Mouse (Mus musculus) hindlimb bud, embryonic 11.5 days (tissue): ENCODE data around the gene Map3k13.
"Not testable (repeated sequence)": the region's sequence is repeated elsewhere in the genome, so short reads cannot be mapped to it uniquely, and the experiment has no call there.

Experiments
- DNase-seq: peaks from one replicate; pipeline ENCODE4 v3.0.0-alpha.2; 2012; ENCODE audit warnings: low read depth, low spot score; ENCODE audit errors: extremely low spot score

The Map3k13 gene

DNA sequence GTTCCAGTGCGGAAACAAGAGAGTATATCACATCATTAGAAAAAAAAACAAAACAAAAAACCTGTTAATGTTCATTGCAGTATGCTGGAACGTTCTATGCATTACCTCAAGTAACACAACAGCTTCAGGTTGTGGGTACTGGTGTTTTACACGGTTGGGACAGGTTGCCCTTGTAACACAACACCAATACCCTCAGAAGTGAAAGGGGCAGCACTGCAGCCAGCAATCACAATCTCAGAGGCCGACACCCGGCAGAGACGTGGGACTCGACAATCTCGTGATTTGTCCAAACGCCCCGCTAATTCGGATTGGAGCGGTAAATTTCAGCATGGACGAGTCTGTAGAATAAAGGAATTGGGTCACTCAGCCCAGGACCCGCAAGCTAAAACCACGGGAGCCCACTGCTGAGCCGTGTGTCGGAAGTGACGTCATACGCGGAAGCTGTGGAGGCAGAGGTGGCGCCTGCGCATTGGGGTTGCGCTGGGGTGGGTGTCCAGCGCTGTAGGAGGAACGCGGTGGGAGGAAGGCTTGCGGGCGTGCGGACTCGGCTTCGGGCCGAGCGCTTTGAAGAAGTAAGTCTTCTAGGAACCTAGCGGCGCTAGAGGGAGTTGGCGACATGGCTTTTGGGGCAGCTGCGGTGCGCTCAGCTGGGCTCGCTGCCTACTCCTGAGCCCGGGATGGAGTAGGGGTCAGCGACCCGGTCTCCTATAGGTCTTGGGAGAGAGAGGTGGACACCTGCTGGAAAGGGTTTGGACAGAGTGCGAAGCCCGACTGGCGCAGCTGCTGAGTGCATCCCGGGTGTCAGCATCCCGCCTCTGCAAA, at the start of gene Map3k13:
Map3k13 (plus strand) TSS at position 472 of the 822 bp plus-strand sequence.
- DNase-seq: peak; percentile 87

- no peak for DNase-seq
Observed at GRCm38 (mm10) chr16:21758447-21758846, 35.7 kb upstream of the Map3k13 start.

- DNase-seq: no peak
Observed at GRCm38 (mm10) chr16:21768255-21768654, 25.9 kb upstream of the Map3k13 start.

GRCm38 (mm10) chr16:21769667-21770066, 24.5 kb upstream of the Map3k13 start:
- no peak for DNase-seq

DNA sequence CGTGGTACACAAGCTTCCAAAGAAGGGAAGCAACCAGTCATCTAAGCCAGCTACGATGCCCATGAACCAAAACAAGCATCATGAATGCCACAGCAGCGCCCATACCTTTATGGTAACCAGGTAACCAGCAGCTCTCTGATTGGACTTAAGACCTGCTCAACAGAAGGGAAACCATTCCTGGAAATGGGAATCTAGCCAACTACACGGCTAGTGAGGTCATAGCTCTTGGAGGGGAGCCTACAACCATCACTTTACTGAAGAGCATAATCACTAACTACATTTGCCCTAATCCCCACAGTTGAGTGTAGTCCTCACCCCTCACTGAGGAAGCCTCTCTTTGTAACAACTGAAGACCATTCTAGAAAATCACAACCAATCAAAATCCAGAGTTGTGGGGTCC, 19.4 kb upstream of the Map3k13 start:
- DNase-seq: no peak

GRCm38 (mm10) chr16:21778293-21778866, 15.8 kb upstream of the Map3k13 start:
- DNase-seq: no peak

DNA sequence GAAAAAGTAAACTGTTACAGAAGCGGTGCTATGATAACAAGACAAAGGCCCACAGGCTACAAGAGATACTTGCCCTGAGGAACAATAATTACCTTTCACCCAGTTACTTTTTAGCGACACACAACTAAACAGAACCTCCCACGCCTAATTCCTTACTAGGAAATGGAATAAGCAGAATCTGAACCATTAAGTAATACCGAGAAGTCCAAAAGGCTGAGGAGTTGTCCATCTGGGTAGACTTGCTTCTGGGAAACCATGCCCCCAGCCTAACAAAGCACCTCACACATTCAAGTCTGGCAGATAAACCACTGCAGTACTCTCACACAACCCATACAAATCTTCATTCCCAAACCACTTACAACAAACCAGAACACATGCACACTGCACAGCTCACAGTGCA, 15.0 kb upstream of the Map3k13 start:
- DNase-seq: no peak

DNA sequence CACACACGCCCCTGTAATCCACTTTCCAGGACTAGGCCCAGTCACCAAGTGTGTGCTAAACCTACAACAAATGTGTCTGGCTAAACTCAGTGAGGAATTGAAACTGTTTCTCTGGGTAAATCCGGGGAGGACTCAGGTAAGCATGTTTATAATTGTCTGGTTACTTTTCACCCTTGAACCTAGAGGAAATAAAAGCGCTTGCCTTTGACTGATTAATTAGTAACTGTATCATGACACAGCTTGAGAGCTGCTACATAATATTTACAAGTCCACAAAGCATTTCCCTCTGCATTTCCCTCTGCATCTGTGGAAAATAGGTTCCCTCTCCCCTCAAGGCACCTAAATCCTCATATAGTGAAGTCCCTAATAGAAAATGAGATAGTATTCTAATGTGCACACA, 12.9 kb upstream of the Map3k13 start:
- no peak for DNase-seq

- DNase-seq: no peak
Observed at GRCm38 (mm10) chr16:21781895-21782294, 12.3 kb upstream of the Map3k13 start.

DNA sequence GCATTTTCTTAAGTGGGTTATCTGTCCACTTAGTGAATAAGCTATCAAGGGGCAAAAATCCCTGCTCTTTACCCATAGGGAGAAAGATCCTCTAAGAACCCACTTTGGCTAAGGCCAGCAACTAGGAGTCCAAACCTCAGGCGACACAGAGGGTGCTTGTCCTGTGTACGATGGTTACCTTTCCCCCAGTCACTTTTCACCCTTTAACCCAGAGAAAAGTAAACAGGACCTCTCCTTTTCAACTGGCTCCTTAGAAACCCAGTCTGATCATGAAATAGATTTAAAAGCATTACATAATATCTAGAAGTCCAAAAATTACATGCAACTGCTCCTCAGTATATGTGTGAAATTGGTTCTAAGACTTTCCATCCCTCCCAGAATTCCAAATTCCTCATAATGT, 11.3 kb upstream of the Map3k13 start:
- no peak for DNase-seq

GRCm38 (mm10) chr16:21785000-21785399, 9.1 kb upstream of the Map3k13 start:
- DNase-seq: no peak

DNA sequence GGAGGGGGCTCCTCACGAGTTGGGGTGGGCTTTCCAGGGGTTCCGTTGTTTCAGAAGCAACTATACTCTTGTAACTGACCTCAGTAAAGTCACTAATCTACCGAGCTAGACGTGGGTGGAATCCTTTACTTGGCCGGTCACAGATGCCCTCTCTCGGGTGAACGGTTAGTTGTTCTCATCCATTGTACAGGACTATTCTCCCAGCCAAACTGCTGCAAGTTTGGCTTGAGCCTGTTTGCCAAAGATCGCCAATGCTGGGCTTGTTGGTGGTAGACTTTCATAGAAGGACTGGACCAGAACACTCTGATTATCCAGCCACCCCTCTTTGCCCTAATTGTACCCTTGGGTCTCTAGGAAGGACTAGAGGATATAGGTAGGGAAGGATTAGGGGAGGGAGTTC, 7.8 kb upstream of the Map3k13 start:
- DNase-seq: no peak

DNA sequence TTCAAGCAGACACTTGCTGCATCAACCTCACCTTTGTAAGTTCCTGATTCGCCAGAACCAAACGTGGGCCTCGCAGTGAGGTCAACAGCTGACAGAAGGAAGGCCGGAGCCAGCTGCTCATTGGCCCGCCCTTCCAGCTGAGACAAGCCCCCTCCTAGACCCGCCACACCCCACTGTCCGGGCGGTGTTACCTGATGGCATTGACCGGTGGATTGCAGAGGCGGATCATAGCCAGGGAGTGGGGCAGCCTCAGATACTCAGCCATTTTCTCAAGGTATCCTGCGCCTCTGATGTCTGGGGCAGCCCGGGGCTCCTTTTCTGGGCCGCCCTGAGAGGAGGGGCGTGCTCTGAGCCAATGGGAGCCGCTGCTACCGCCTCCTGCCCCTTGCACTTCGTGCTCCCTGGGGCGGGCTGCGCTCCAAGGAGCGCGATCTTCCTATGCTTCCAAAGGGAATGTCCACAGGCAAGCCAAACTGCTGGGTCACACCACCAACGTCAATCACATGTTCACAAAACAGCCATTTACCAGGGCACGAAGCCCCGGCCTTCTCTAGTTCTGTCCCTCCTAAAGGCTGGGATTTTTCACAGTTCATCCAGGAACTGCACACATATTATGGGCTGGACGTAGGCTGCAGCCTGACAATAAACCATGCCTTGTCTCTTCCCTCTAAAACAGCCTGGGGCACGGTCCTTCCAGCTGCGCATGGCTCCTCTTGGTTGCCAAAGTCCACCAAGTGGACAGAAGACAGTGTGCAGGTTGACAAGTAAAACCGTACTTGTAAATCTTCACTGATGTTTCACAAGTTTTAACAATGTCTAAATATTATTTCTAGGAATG, 6.4 kb upstream of the Map3k13 start, which contains the start of gene Ehhadh:
Ehhadh (minus strand) TSS at position 292 of the 838 bp plus-strand sequence.
- DNase-seq: no peak

GRCm38 (mm10) chr16:21788581-21788980, 5.6 kb upstream of the Map3k13 start:
- no peak for DNase-seq

GRCm38 (mm10) chr16:21789180-21789579, 5.0 kb upstream of the Map3k13 start:
- DNase-seq: no peak

- DNase-seq: no peak
Observed at GRCm38 (mm10) chr16:21790469-21790868, 3.7 kb upstream of the Map3k13 start.

GRCm38 (mm10) chr16:21791779-21792178, 2.4 kb upstream of the Map3k13 start:
- DNase-seq: no peak

GRCm38 (mm10) chr16:21793080-21793810, 901 bp upstream of the Map3k13 start:
- DNase-seq: not testable (repeated sequence)

DNA sequence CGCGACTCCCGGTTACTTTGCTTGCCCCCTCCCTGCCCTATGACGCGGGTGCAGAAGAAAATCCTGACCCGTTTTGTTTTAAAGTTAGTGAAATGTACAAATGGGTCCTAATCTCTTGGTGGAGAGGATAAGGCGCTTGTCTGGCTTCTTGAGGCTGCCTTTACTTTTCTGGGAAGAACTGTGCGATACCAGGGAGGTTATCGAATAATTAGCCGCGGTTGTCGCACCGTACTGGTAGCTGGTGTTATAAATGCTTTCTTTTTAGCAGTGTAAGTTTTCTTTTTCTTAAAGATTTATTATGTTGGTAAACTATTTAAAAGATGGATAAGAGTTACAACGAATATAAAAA, 525 bp downstream of the Map3k13 start:
- no peak for DNase-seq

GRCm38 (mm10) chr16:21795071-21795470, 925 bp downstream of the Map3k13 start:
- no peak for DNase-seq

- DNase-seq: no peak
Observed at GRCm38 (mm10) chr16:21804258-21804657, 10.1 kb downstream of the Map3k13 start.
